Mouse (Mus musculus) MEL (cell line): ENCODE results near the gene Fap. TPM values are rescaled to one million over a fixed set of nuclear protein-coding genes. Genes with fewer than 3 reads are reported as not detected.

Experiments used
- DNase-seq: peaks from one replicate; pipeline ENCODE4 v3.0.0; 2011; ENCODE audit warnings: low read depth, low spot score
- H3K27ac ChIP-seq: 2 replicates; pipeline ENCODE4 v1.5.1; 2012; ENCODE audit warnings: low read depth, mild to moderate bottlenecking, control low read depth, low read length, moderate library complexity; ENCODE audit not compliant: control insufficient read depth
- H3K27me3 ChIP-seq, 2 experiments: fragments of 150-350 bp in 1 of 2; sonication (generic) in 1 of 2; 2 replicates each; pipeline ENCODE4 v1.6.1; 2012; ENCODE audit warnings: low read length in 2 of 2, mild to moderate bottlenecking in 2 of 2, improper control_type of control experiment in 1 of 2, moderate library complexity in 1 of 2; ENCODE audit not compliant: insufficient read depth in 2 of 2, control insufficient read depth in 1 of 2
- H3K36me3 ChIP-seq, 2 experiments: 2 replicates each; pipeline ENCODE4 v1.6.1; 2012 to 2014; ENCODE audit warnings: low read length in 2 of 2, improper control_type of control experiment in 1 of 2, inconsistent platforms in 1 of 2, mild to moderate bottlenecking in 1 of 2; ENCODE audit not compliant: insufficient read depth in 2 of 2, control insufficient read depth in 1 of 2
- H3K4me1 ChIP-seq, 2 experiments: fragments of 150-350 bp in 1 of 2; sonication (generic) in 1 of 2; 2 replicates each; pipeline ENCODE4 v1.6.1; 2012; ENCODE audit warnings: low read length in 2 of 2, improper control_type of control experiment in 1 of 2, mild to moderate bottlenecking in 1 of 2; ENCODE audit not compliant: insufficient read depth in 2 of 2, control insufficient read depth in 1 of 2
- H3K4me3 ChIP-seq, 2 experiments: fragments of 150-350 bp in 1 of 2; sonication (generic) in 1 of 2; 2 replicates each; pipeline ENCODE4 v1.5.1; 2012; ENCODE audit warnings: low read depth in 2 of 2, low read length in 2 of 2, mild to moderate bottlenecking in 2 of 2, moderate library complexity in 2 of 2, control low read depth in 1 of 2, improper control_type of control experiment in 1 of 2; ENCODE audit not compliant: control insufficient read depth in 1 of 2, insufficient read depth in 1 of 2
- H3K79me2 ChIP-seq: 2 replicates; pipeline ENCODE4 v1.6.1; 2012; ENCODE audit warnings: mild to moderate bottlenecking, low read length, moderate library complexity; ENCODE audit not compliant: control insufficient read depth, poor library complexity, insufficient read depth
- H3K9ac ChIP-seq: 2 replicates; pipeline ENCODE4 v1.6.1; 2012; ENCODE audit warnings: low read depth, mild to moderate bottlenecking, control low read depth, low read length, moderate library complexity; ENCODE audit not compliant: control insufficient read depth, poor library complexity, severe bottlenecking
- H3K9me3 ChIP-seq: fragments of 150-350 bp; sonication (generic); replicated peaks from 2 replicates; pipeline ENCODE4 v1.6.1; 2012; ENCODE audit warnings: mild to moderate bottlenecking, low read length, improper control_type of control experiment, moderate library complexity; ENCODE audit not compliant: insufficient read depth
- CHD1 ChIP-seq: IDR thresholded peaks from 2 replicates; pipeline ENCODE4 v1.6.1; 2012; ENCODE audit warnings: low read depth, mild to moderate bottlenecking, inconsistent platforms, low read length, improper control_type of control experiment
- CTCF ChIP-seq, 3 experiments: IDR thresholded peaks in 2 of 3; conservative IDR thresholded peaks in 1 of 3; 2 replicates each; pipeline ENCODE4 v1.5.1; 2011 to 2012; ENCODE audit warnings: low read length in 3 of 3, low read depth in 2 of 3, mild to moderate bottlenecking in 2 of 3, improper control_type of control experiment in 1 of 3, inconsistent platforms in 1 of 3, mixed read lengths in 1 of 3, moderate library complexity in 1 of 3; ENCODE audit not compliant: control insufficient read depth in 1 of 3, insufficient read depth in 1 of 3, poor library complexity in 1 of 3, severe bottlenecking in 1 of 3
- ELF1 ChIP-seq: IDR thresholded peaks from 2 replicates; pipeline ENCODE4 v1.6.1; 2014; ENCODE audit warnings: low read depth, mild to moderate bottlenecking, inconsistent platforms, low read length, improper control_type of control experiment, moderate library complexity
- EP300 ChIP-seq, 2 experiments: IDR thresholded peaks; 2 replicates each; pipeline ENCODE4 v1.6.1; 2011; ENCODE audit warnings: improper control_type of control experiment in 2 of 2, low read length in 2 of 2, low read depth in 1 of 2, mild to moderate bottlenecking in 1 of 2
- ETS1 ChIP-seq: IDR thresholded peaks from 2 replicates; pipeline ENCODE4 v1.6.1; 2012; ENCODE audit warnings: low read depth, mild to moderate bottlenecking, inconsistent platforms, low read length, improper control_type of control experiment, moderate library complexity
- GABPA ChIP-seq: IDR thresholded peaks from 2 replicates; pipeline ENCODE4 v1.6.1; 2012; ENCODE audit warnings: low read depth, mild to moderate bottlenecking, inconsistent platforms, low read length, improper control_type of control experiment, moderate library complexity
- GATA1 ChIP-seq: IDR thresholded peaks from 2 replicates; pipeline ENCODE4 v1.6.1; 2011; ENCODE audit warnings: low read depth, low read length, improper control_type of control experiment
- HCFC1 ChIP-seq: IDR thresholded peaks from 2 replicates; pipeline ENCODE4 v1.6.1; 2012; ENCODE audit warnings: low read depth, mild to moderate bottlenecking, inconsistent platforms, low read length, improper control_type of control experiment, moderate library complexity
- JUND ChIP-seq: IDR thresholded peaks from 2 replicates; pipeline ENCODE4 v1.6.1; 2011; ENCODE audit warnings: low read depth, mild to moderate bottlenecking, improper control_type of control experiment, low read length
- KAT2A ChIP-seq: conservative IDR thresholded peaks from 2 replicates; pipeline ENCODE4 v1.6.1; 2012; ENCODE audit warnings: low read depth, low read length, improper control_type of control experiment, inconsistent platforms
- MAFK ChIP-seq: IDR thresholded peaks from 2 replicates; pipeline ENCODE4 v1.6.1; 2011; ENCODE audit warnings: low read depth, mild to moderate bottlenecking, low read length, improper control_type of control experiment, borderline replicate concordance
- MAX ChIP-seq: IDR thresholded peaks from 2 replicates; pipeline ENCODE4 v1.6.1; 2011; ENCODE audit warnings: low read length, improper control_type of control experiment
- MEF2A ChIP-seq: IDR thresholded peaks from 2 replicates; pipeline ENCODE4 v1.6.1; 2014; ENCODE audit warnings: low read depth, mild to moderate bottlenecking, inconsistent platforms, low read length, improper control_type of control experiment; ENCODE audit not compliant: poor library complexity, insufficient replicate concordance, severe bottlenecking; ENCODE audit errors: extremely low read depth
- MXI1 ChIP-seq: IDR thresholded peaks from 2 replicates; pipeline ENCODE4 v1.6.1; 2011; ENCODE audit warnings: mild to moderate bottlenecking, low read depth, low read length, improper control_type of control experiment
- MYC ChIP-seq: IDR thresholded peaks from 2 replicates; pipeline ENCODE4 v1.6.1; 2011; ENCODE audit warnings: low read depth, mild to moderate bottlenecking, low read length, improper control_type of control experiment, moderate library complexity
- NRF1 ChIP-seq: IDR thresholded peaks from 2 replicates; pipeline ENCODE4 v1.6.1; 2014; ENCODE audit warnings: low read depth, mild to moderate bottlenecking, inconsistent platforms, low read length, improper control_type of control experiment, moderate library complexity; ENCODE audit not compliant: poor library complexity, insufficient read depth, severe bottlenecking
- POLR2A ChIP-seq, 2 experiments: IDR thresholded peaks; 2 replicates each; pipeline ENCODE4 v1.6.1; 2011 to 2012; ENCODE audit warnings: low read length in 2 of 2, mild to moderate bottlenecking in 2 of 2, control low read depth in 1 of 2, improper control_type of control experiment in 1 of 2, low read depth in 1 of 2, moderate library complexity in 1 of 2; ENCODE audit not compliant: control insufficient read depth in 1 of 2, insufficient read depth in 1 of 2, poor library complexity in 1 of 2
- POLR2AphosphoS2 ChIP-seq: IDR thresholded peaks from 2 replicates; pipeline ENCODE4 v1.6.1; 2011; ENCODE audit warnings: low read length, improper control_type of control experiment
- RAD21 ChIP-seq: IDR thresholded peaks from 2 replicates; pipeline ENCODE4 v1.6.1; 2011; ENCODE audit warnings: mild to moderate bottlenecking, low read depth, low read length, improper control_type of control experiment
- SIN3A ChIP-seq: IDR thresholded peaks from 2 replicates; pipeline ENCODE4 v1.6.1; 2012; ENCODE audit warnings: low read length, improper control_type of control experiment, inconsistent platforms
- SMC3 ChIP-seq: IDR thresholded peaks from 2 replicates; pipeline ENCODE4 v1.6.1; 2011; ENCODE audit warnings: low read depth, low read length, improper control_type of control experiment
- TCF12 ChIP-seq: IDR thresholded peaks from 2 replicates; pipeline ENCODE4 v1.6.1; 2014; ENCODE audit warnings: low read depth, mild to moderate bottlenecking, inconsistent platforms, low read length, improper control_type of control experiment, moderate library complexity
- USF1 ChIP-seq: IDR thresholded peaks from 2 replicates; pipeline ENCODE4 v1.6.1; 2014; ENCODE audit warnings: low read depth, mild to moderate bottlenecking, inconsistent platforms, low read length, improper control_type of control experiment, moderate library complexity
- USF2 ChIP-seq, 2 experiments: IDR thresholded peaks; 2 replicates each; pipeline ENCODE4 v1.6.1; 2011 to 2012; ENCODE audit warnings: improper control_type of control experiment in 2 of 2, low read length in 2 of 2, borderline replicate concordance in 1 of 2, inconsistent platforms in 1 of 2, low read depth in 1 of 2, mild to moderate bottlenecking in 1 of 2; ENCODE audit not compliant: insufficient read depth in 1 of 2
- ZC3H11A ChIP-seq: IDR thresholded peaks from 2 replicates; pipeline ENCODE4 v1.6.1; 2012; ENCODE audit warnings: low read depth, mild to moderate bottlenecking, inconsistent platforms, low read length, improper control_type of control experiment
- ZKSCAN1 ChIP-seq: IDR thresholded peaks from 2 replicates; pipeline ENCODE4 v1.6.1; 2012; ENCODE audit warnings: low read depth, mild to moderate bottlenecking, inconsistent platforms, low read length, improper control_type of control experiment, moderate library complexity
- ZMIZ1 ChIP-seq: IDR thresholded peaks from 2 replicates; pipeline ENCODE4 v1.6.1; 2012; ENCODE audit warnings: low read depth, mild to moderate bottlenecking, inconsistent platforms, low read length, improper control_type of control experiment, moderate library complexity
- ZNF384 ChIP-seq: IDR thresholded peaks from 2 replicates; pipeline ENCODE4 v1.6.1; 2012; ENCODE audit warnings: low read depth, mild to moderate bottlenecking, inconsistent platforms, low read length, improper control_type of control experiment
- polyA plus RNA-seq, 2 experiments: library from polyadenylated mRNA; stranded (reverse) in 1 of 2; unstranded in 1 of 2; fragments of >175 nt in 1 of 2; fragments of >200 nt in 1 of 2; gene quantifications; 2 replicates each; pipeline versions ENCODE4 v1.2.1 to v1.2.4; 2012; ENCODE audit warnings: low replicate concordance in 2 of 2, low read depth in 1 of 2; ENCODE audit not compliant: insufficient read length in 2 of 2, insufficient read depth in 1 of 2, missing spikeins in 1 of 2
- total RNA-seq: library from RNA; depleted of rRNA; stranded (reverse); fragments of 300-350 nt; gene quantifications from 2 replicates; pipeline ENCODE4 v1.2.3, GENCODE M21; 2012

Gene Fap
- total and polyA plus RNA-seq, 3 experiments = 0.17 to 0.23 TPM; not detected in 1

DNA sequence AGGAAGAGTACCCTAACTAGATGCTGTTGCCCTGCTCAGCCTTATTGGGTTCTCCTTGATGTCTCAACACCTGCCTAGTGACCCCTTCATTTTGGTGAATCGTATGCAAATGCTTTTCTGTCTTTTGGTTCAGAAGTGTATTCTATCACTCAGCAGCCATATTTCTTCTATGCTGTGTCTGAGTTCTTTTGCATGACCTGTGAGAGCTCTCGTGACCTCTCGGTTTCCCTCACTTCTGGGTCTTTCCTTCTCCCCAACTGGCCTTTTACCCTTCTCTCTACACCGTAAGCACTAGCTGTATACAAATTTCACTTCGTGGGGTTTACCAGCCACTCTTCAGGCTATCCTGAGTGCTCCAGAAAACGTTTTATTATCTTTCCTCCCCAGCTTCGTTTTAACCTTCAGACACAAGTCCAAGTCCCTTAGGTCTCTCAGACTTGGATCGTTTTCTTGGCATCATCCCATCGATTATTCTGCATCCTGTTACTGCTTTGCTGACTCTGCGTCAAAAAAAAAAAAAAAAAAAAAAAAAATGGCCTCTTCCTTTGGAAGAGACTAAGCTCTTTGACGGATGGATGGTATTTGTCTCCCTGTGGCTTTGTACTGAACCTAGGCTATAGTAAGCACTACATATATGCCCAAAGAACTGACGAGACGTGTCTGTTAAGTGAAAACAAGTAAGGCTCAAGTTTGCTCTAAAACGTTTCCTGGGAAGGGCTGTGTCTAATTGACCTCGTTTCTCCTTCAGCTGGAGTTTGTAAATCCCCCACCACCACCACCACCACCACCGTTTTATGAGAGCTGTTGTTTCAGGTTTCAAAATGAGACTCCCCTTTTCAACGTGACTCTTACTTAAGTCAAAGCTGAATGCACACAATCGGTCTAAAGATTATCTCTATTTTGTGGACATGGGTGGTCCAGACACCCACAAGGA is 114.4 kb downstream of the Fap start (continued):
- TF ChIP-seq NRF1 (no peak), HCFC1 (0 out of 2 replicates have a peak, but pooled peaks have one; percentile 18), MXI1 (peak; percentile 19; the same call in 1 of the 2 replicates), SMC3 (no peak), MEF2A (no peak), POLR2A (IDR thresholded peaks at IDR 0.05; ENCODE audit: control insufficient read depth in 1 of 2, insufficient read depth in 1 of 2, low read depth in 1 of 2, low read length in 2 of 2, poor library complexity in 1 of 2) (peak in 1 of 2 experiments; percentile 20; a peak in 1 of 4 replicates), ELF1 (no peak), MYC (no peak; the same call in 1 of the 2 replicates), ZMIZ1 (no peak), SIN3A (peak; percentile 36), MAX (no peak)

DNA sequence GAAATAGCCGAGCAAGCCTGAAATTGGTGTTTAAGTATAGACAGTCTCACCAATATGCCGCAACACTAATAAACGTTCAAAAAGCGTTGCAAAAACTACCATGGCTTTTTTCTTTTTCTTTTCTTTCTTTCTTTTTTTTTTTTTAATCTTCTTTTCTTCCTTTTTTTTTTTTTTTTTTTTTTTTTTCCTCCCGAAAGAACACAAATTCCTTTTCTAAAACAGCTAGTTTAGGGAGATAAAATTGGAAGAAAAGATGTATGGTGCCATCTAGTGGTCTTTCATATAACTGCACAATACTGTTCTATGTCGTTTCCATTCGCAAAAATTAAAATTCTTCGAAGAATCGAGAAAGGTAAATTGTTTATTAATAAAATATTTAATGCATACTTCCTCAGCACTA is 115.8 kb downstream of the Fap start:
- Histone ChIP-seq H3K27me3 (no peaks in the 10 kb centered on the region), H3K79me2 (no peaks in the 10 kb centered on the region), H3K4me1 (peaks cover 6 to 12% of the 10 kb centered on the region in 2 experiments)
- TF ChIP-seq ZC3H11A = peak; percentile 97
- TF ChIP-seq KAT2A = no peak
- no peak for TF ChIP-seq TCF12
- TF ChIP-seq SIN3A = peak; percentile 83
- peak; percentile 100 for TF ChIP-seq RAD21
- no peak for TF ChIP-seq MAX
- TF ChIP-seq ELF1 = no peak
- TF ChIP-seq SMC3 = peak; percentile 89
- no peak for TF ChIP-seq USF1
- TF ChIP-seq MAFK = no peak
- peak; percentile 25 to 77 (median 32); a peak in 4 of 6 replicates for TF ChIP-seq CTCF (IDR thresholded peaks at IDR 0.05 in 2 of 3, conservative IDR thresholded peaks at IDR 0.05 in 1 of 3; ENCODE audit: control insufficient read depth in 1 of 3, insufficient read depth in 1 of 3, low read depth in 2 of 3, low read length in 3 of 3, poor library complexity in 1 of 3, severe bottlenecking in 1 of 3)
- TF ChIP-seq ETS1 = peak; percentile 41; the same call in 1 of the 2 replicates
- TF ChIP-seq GATA1 = 0 out of 2 replicates have a peak, but pooled peaks have one; percentile 23
- TF ChIP-seq ZNF384 = peak; percentile 99
- TF ChIP-seq JUND = peak; percentile 48; the same call in 1 of the 2 replicates
- no peak for TF ChIP-seq POLR2AphosphoS2
- no peak for TF ChIP-seq ZMIZ1
- TF ChIP-seq MYC = peak; percentile 54; the same call in 1 of the 2 replicates
- TF ChIP-seq HCFC1 = peak; percentile 59
- TF ChIP-seq GABPA = no peak
- TF ChIP-seq CHD1 = no peak
- no peak for TF ChIP-seq USF2 (IDR thresholded peaks at IDR 0.05; ENCODE audit: borderline replicate concordance in 1 of 2, insufficient read depth in 1 of 2, low read depth in 1 of 2, low read length in 2 of 2)
- TF ChIP-seq EP300 (IDR thresholded peaks at IDR 0.05; ENCODE audit: low read depth in 1 of 2, low read length in 2 of 2) = peak in 1 of 2 experiments; percentile 46; a peak in 1 of 4 replicates
- no peak for TF ChIP-seq ZKSCAN1
- TF ChIP-seq, all 39 proteins: peak for 12
- Histone ChIP-seq H3K36me3 (peaks cover 0 to 8% of the 10 kb centered on the region in 2 experiments; a peak in 2 of 4 replicates), H3K27ac (no peak overlapping the region), H3K4me3 (peak overlapping the region in 1 of 2 experiments; percentile 56; a peak in 2 of 4 replicates), H3K9ac (peak overlapping the region; percentile 64), H3K9me3 (no peaks in the 10 kb centered on the region)
- peak; percentile 85 for DNase-seq
